Mouse (Mus musculus): ENCODE results near the gene Mapk9.

Gene Mapk9

GRCm38 (mm10) chr11:49900043-49900442 lies 53.5 kb downstream of the Mapk9 start:
- no peak for DNase-seq

- no peak for DNase-seq
Observed at GRCm38 (mm10) chr11:49900962-49901658, 54.6 kb downstream of the Mapk9 start.

- DNase-seq: peak; percentile 85 to 96
Observed at GRCm38 (mm10) chr11:49901659-49902458, 55.3 kb downstream of the Mapk9 start, which contains the start of gene Rasgef1c. Rasgef1c (plus strand) TSS chr11:49901835.

- peak; percentile 77 to 85 for DNase-seq
Observed at GRCm38 (mm10) chr11:49903333-49903732, 56.8 kb downstream of the Mapk9 start.

GRCm38 (mm10) chr11:49918521-49919180 lies 72.1 kb downstream of the Mapk9 start:
- DNase-seq: no peak

- DNase-seq: no peak
Observed at GRCm38 (mm10) chr11:49919304-49919703, 72.8 kb downstream of the Mapk9 start.

GRCm38 (mm10) chr11:49923539-49923938 lies 77.0 kb downstream of the Mapk9 start:
- no peak for DNase-seq

- DNase-seq: no peak
Observed at GRCm38 (mm10) chr11:49926183-49926582, 79.6 kb downstream of the Mapk9 start.

- no peak for DNase-seq
Observed at GRCm38 (mm10) chr11:49927169-49927568, 80.6 kb downstream of the Mapk9 start.

- no peak for DNase-seq
Observed at GRCm38 (mm10) chr11:49927670-49928069, 81.1 kb downstream of the Mapk9 start.

GRCm38 (mm10) chr11:49931037-49931625 lies 84.6 kb downstream of the Mapk9 start:
- no peak for DNase-seq

GRCm38 (mm10) chr11:49931853-49932252 lies 85.3 kb downstream of the Mapk9 start:
- DNase-seq: no peak

- no peak for DNase-seq
Observed at GRCm38 (mm10) chr11:49933811-49934210, 87.3 kb downstream of the Mapk9 start.

GRCm38 (mm10) chr11:49934322-49934721 lies 87.8 kb downstream of the Mapk9 start:
- DNase-seq: peak; percentile 37 to 43
